Comparison of ENCODE assay signal across 15 mouse cellular contexts in genomic region chr3:126210226-126210625, GRCm38 (mm10).
"Had no signal": no experiment of that assay in that cellular context is flagged by ENCODE, and none has a peak within 500 bp of the region (broad histone marks: within the 10 kb centered on the region; RNA-seq: fewer than 3 reads in every experiment).

No protein-coding gene starts in this region.

- DNase-seq: kidney, adult 18-20 months; kidney, adult 9 months; kidney, postnatal 14 days; kidney, postnatal 4 days; liver, embryonic 13.5 days; lung, adult 2 months; lung, postnatal 14 days; lung, postnatal 4 days; retina, postnatal 1 day; right cerebral cortex, postnatal 25 days; spleen, adult 18-20 months; thymus, adult 18-20 months; thymus, postnatal 36 days had no signal

- H3K27ac ChIP-seq: liver, embryonic 13.5 days; midbrain, embryonic 12.5 days; neural tube, embryonic 13.5 days had no signal

- H3K27me3 ChIP-seq: liver, embryonic 13.5 days; midbrain, embryonic 12.5 days; neural tube, embryonic 13.5 days had no signal

- H3K4me1 ChIP-seq: liver, embryonic 13.5 days; midbrain, embryonic 12.5 days; neural tube, embryonic 13.5 days had no signal

- H3K4me2 ChIP-seq: liver, embryonic 13.5 days; midbrain, embryonic 12.5 days; neural tube, embryonic 13.5 days had no signal

- H3K4me3 ChIP-seq: liver, embryonic 13.5 days; midbrain, embryonic 12.5 days; neural tube, embryonic 13.5 days had no signal

- H3K9ac ChIP-seq: liver, embryonic 13.5 days; midbrain, embryonic 12.5 days; neural tube, embryonic 13.5 days had no signal

- H3K36me3 ChIP-seq: liver, embryonic 13.5 days; midbrain, embryonic 12.5 days; neural tube, embryonic 13.5 days had no signal

- H3K9me3 ChIP-seq: liver, embryonic 13.5 days; midbrain, embryonic 12.5 days; neural tube, embryonic 13.5 days had no signal
